Mouse (Mus musculus) liver, adult 2 months (tissue): ENCODE data around the gene Vps13d.

Experiments used
- CTCF ChIP-seq: fragments of 200-500 bp; IDR thresholded peaks from 2 replicates; pipeline ENCODE4 v1.5.1; 2011; ENCODE audit warnings: low read depth, low read length, control low read depth
- POLR2A ChIP-seq: fragments of 200-500 bp; IDR thresholded peaks from 2 replicates; pipeline ENCODE4 v1.6.1; 2011; ENCODE audit warnings: low read length, control low read depth; ENCODE audit not compliant: insufficient read depth; ENCODE audit errors: extremely low read depth

DNA sequence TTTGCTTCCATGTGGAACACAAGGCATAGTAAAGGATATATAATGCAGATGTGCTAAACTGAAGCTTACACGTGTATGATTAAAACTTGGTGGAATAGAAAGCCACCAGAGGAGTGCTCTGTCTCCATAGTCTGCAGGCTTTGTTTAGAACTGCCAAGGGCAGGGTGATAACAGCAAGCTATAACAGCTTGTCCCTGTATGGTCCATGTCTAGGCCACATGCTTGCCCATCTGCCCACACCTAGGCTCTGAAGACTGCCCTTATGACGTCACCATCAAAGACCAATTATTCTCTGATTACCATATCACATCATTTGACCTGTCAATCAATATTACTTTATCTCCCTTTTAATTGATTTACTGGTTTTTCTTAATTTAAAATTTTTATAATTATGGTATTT is 229.6 kb downstream of the Vps13d start:
- TF ChIP-seq CTCF: no peak
- TF ChIP-seq POLR2A: no peak
